Mouse (Mus musculus): Measurements from ENCODE around the gene Nrl. TPM values are rescaled to one million over a fixed set of nuclear protein-coding genes. Genes with fewer than 3 reads are reported as not detected.

Gene Nrl
- polyA plus RNA-seq, 1 experiment from 2014 or later, result not detected

DNA sequence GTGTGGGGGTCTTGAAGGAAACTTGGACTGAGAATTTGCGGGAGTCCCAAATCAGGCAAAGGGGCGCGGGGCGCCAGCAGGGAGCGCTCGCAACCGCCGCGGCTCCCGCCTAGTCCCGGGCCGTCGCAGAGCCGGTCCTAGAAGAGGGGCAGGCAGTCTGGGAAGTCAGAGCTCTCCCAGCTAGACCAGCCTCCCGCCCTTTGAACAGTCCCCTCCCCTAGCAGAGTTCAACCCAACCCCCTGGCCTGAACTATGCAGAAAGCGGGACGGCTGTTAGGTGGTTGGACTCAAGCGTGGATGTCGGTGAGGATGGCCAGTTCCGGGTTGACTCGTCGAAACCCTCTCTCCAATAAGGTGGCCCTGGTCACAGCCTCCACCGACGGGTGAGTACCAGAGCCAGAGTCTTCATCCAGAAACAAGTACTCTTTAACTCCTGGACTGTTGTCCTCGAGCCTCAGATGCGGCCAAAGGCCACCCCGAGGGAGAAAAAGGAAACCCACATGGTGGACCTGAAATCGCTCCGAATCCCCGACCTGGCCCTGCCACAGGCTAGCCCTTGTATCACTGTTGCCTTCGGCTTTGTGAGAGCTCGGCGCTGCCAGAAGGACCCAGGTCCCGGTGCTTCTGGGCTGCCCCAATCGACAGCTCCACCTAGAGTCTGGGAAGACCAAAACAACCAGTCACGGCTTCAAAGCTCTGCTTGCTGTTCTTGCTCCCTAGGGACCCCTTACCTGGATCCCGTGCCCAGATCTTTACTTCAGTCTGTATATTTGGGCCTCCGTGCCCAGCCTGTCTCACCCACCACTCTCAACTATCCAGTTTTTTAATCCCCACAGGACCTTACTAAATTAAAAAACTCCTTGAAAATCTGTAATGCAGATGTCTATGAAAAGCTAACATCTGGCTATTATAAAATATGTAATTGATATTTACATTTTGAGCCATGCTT lies 45.9 kb downstream of the Nrl start, which contains the start of gene Dhrs4:
Gene Dhrs4 (plus strand): TSS at position 108 of the 949 bp plus-strand sequence.
- Histone ChIP-seq H3K4me2 (ENCODE audit: low read depth, low read length) (peak within 1 kb of the TSS; percentile 80), H3K27me3 (replicated peaks; ENCODE audit: control insufficient read depth, insufficient read depth, low read length) (no peaks in the 10 kb centered on the region), H3K27ac (ENCODE audit: low read length) (peak within 1 kb of the TSS; percentile 91), H3K36me3 (ENCODE audit: control insufficient read depth, insufficient read depth, low read length) (0 out of 2 replicates have a peak, but pooled peaks cover under 1% of the 10 kb centered on the region), H3K4me1 (ENCODE audit: control insufficient read depth, insufficient read depth, low read length) (peaks cover 13% of the 10 kb centered on the region), H3K4me3 (ENCODE audit: low read length) (peak within 1 kb of the TSS; percentile 69), H3K9me3 (ENCODE audit: control insufficient read depth, low read length) (no peaks in the 10 kb centered on the region), H3K9ac (ENCODE audit: low read depth, low read length) (peak within 1 kb of the TSS; percentile 86)
- WGBS, result under 1% methylated on average over 38 of the region's 38 CpGs
- peak; percentile 98 for ATAC-seq

DNA sequence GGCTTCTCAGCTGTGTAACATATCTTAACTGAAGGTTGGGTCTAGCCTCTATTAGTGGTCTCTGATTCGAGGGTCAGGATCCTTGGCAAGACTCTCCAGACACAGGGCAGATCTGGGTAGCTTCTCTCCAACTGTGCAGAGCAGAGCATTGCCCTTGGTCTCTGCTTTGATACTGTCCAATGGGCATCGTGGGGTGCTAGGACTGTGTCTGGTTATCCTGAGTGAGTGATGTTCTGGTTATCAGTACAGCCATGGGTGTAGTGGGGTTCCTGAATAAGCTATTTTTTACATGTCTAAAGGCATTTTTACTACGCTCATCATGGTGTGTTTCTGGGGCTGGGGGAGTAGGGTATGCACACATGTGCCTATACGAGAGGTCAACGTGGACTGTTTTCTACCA lies 47.0 kb downstream of the Nrl start:
- no peak for ATAC-seq
- WGBS, result 82% methylated on average over 5 of the region's 5 CpGs
- Histone ChIP-seq H3K9me3 (ENCODE audit: control insufficient read depth, low read length) (no peaks in the 10 kb centered on the region), H3K4me1 (ENCODE audit: control insufficient read depth, insufficient read depth, low read length) (peaks cover 13% of the 10 kb centered on the region), H3K27ac (ENCODE audit: low read length) (no peak overlapping the region), H3K4me3 (ENCODE audit: low read length) (no peak overlapping the region), H3K9ac (ENCODE audit: low read depth, low read length) (peak overlapping the region; percentile 86; the same call in 1 of the 2 replicates), H3K36me3 (ENCODE audit: control insufficient read depth, insufficient read depth, low read length) (no peaks in the 10 kb centered on the region), H3K27me3 (replicated peaks; ENCODE audit: control insufficient read depth, insufficient read depth, low read length) (no peaks in the 10 kb centered on the region), H3K4me2 (ENCODE audit: low read depth, low read length) (no peak overlapping the region)

DNA sequence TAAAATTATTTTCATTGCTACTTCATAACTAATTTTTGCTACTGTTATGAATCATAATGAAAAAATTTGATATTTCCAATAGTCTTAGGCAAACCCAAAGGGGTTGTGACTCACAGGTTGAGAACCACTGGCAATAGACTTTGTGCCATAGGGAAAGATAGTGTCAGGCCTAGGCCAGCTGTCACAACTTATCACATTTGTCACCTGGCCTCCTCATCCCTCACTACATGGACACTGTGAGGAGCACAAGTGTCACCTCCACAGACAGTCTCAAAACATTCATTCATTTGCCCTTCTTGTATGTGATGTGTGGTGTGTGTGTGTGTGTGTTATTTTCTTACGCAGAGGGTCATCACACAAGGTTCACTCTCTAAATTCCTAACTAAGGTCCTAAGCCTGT lies 47.4 kb downstream of the Nrl start:
- Histone ChIP-seq H3K4me1 (ENCODE audit: control insufficient read depth, insufficient read depth, low read length) (peaks cover 13% of the 10 kb centered on the region), H3K36me3 (ENCODE audit: control insufficient read depth, insufficient read depth, low read length) (no peaks in the 10 kb centered on the region), H3K4me2 (ENCODE audit: low read depth, low read length) (no peak overlapping the region), H3K9me3 (ENCODE audit: control insufficient read depth, low read length) (no peaks in the 10 kb centered on the region), H3K9ac (ENCODE audit: low read depth, low read length) (no peak overlapping the region), H3K4me3 (ENCODE audit: low read length) (no peak overlapping the region), H3K27me3 (replicated peaks; ENCODE audit: control insufficient read depth, insufficient read depth, low read length) (no peaks in the 10 kb centered on the region), H3K27ac (ENCODE audit: low read length) (no peak overlapping the region)
- ATAC-seq, result no peak
- WGBS, result 100% methylated on average over 1 of the region's 1 CpGs

DNA sequence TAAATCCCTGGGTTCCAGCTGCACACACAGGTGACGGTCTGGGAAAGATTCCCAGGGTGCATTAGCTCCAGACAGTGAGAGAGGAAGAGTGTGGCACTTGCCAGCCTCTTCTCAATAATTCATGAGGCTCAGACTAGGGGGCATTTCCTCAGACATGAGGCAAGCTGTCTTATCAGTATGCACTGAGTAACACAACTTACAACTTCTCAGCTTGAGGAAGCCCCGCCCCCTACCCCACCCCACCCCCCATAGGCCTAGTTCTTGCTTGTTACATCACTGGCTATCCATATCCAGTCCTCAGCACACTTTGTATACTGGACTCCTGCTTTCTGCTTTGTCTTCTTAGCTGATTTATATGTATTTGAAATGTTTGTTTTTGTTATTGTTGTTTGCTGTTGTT lies 49.1 kb downstream of the Nrl start:
- H3K27me3 ChIP-seq (replicated peaks; ENCODE audit: control insufficient read depth, insufficient read depth, low read length), result no peaks in the 10 kb centered on the region
- ATAC-seq, result no peak
- H3K36me3 ChIP-seq (ENCODE audit: control insufficient read depth, insufficient read depth, low read length), result no peaks in the 10 kb centered on the region
- H3K9ac ChIP-seq (ENCODE audit: low read depth, low read length), result no peak overlapping the region
- peaks cover 14% of the 10 kb centered on the region for H3K4me1 ChIP-seq (ENCODE audit: control insufficient read depth, insufficient read depth, low read length)
- no peak overlapping the region for H3K4me3 ChIP-seq (ENCODE audit: low read length)
- H3K9me3 ChIP-seq (ENCODE audit: control insufficient read depth, low read length), result no peaks in the 10 kb centered on the region
- H3K27ac ChIP-seq (ENCODE audit: low read length), result no peak overlapping the region
- WGBS, result 49% methylated on average over 2 of the region's 2 CpGs
- H3K4me2 ChIP-seq (ENCODE audit: low read depth, low read length), result no peak overlapping the region

DNA sequence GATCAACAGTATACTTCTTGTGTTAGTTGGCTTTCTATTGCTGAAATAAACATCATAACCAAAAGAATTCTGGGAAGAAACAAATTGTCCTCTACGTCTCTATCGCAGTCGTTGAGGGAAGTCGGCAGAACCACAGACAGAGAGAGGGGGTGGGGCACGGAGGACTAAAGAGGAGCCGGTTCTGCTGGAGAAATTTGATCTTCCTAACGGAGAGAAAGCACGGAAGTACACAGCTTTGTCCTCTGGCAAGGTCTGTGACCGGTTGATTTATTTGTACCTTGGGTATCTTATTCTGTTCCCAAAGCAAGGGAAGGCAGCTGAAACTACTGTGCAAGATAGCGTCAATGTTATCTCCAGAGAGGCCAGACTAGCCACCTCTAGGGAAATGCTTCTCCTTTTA lies 54.0 kb downstream of the Nrl start:
- H3K27ac ChIP-seq (ENCODE audit: low read length), result peak overlapping the region; percentile 70
- H3K27me3 ChIP-seq (replicated peaks; ENCODE audit: control insufficient read depth, insufficient read depth, low read length), result no peaks in the 10 kb centered on the region
- H3K4me1 ChIP-seq (ENCODE audit: control insufficient read depth, insufficient read depth, low read length), result peaks cover 12% of the 10 kb centered on the region
- H3K4me2 ChIP-seq (ENCODE audit: low read depth, low read length), result peak overlapping the region; percentile 23; the same call in 1 of the 2 replicates
- H3K4me3 ChIP-seq (ENCODE audit: low read length), result no peak overlapping the region
- no peak overlapping the region for H3K9ac ChIP-seq (ENCODE audit: low read depth, low read length)
- H3K9me3 ChIP-seq (ENCODE audit: control insufficient read depth, low read length), result no peaks in the 10 kb centered on the region
- no peaks in the 10 kb centered on the region for H3K36me3 ChIP-seq (ENCODE audit: control insufficient read depth, insufficient read depth, low read length)
- WGBS, result 4% methylated on average over 10 of the region's 10 CpGs
- peak; percentile 27; the same call in 1 of the 2 replicates for ATAC-seq

DNA sequence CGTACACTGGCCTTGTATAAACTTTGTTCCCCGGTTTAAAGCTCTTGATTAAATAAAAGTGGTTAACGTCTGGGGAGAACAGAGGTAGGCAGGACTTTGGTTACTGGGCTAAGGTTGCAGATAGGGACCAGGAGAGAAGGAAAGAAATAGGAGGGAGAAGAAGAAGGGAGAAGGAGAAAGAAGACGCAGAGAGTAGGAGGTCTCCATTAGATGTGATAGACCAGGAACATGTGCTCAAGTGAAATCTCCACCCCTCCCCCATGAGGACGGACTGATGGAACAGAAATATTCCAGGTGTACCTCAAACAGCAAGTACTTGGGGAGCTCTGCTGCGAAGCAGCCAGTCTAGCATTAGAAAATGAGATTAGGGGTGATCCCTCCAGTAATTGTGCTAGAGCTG lies 55.0 kb downstream of the Nrl start:
- H3K36me3 ChIP-seq (ENCODE audit: control insufficient read depth, insufficient read depth, low read length), result no peaks in the 10 kb centered on the region
- H3K4me1 ChIP-seq (ENCODE audit: control insufficient read depth, insufficient read depth, low read length), result peaks cover 12% of the 10 kb centered on the region
- H3K27ac ChIP-seq (ENCODE audit: low read length), result peak overlapping the region; percentile 70
- ATAC-seq, result peak; percentile 40; the same call in 1 of the 2 replicates
- no peak overlapping the region for H3K4me3 ChIP-seq (ENCODE audit: low read length)
- WGBS, result 50% methylated on average over 6 of the region's 6 CpGs
- H3K27me3 ChIP-seq (replicated peaks; ENCODE audit: control insufficient read depth, insufficient read depth, low read length), result no peaks in the 10 kb centered on the region
- no peaks in the 10 kb centered on the region for H3K9me3 ChIP-seq (ENCODE audit: control insufficient read depth, low read length)
- no peak overlapping the region for H3K4me2 ChIP-seq (ENCODE audit: low read depth, low read length)
- H3K9ac ChIP-seq (ENCODE audit: low read depth, low read length), result no peak overlapping the region

DNA sequence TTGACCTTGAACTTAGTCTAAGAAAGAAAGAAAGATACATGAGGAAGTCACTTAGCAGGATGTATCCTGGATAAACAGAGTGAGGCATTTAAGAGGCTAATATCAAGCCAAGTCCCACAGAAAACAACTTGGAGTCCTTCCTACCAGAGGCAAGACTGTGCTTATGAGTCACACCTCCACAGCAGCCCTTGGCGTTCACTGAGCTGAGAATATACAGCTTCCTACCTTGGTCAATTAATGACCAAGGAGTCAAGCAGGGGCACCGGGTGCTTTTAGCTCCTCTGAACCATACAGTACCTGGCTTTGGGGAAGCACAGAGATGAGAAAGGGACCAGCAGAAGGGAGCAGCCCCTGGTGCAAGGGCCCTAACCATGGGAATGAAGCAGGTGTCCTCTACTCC lies 55.7 kb downstream of the Nrl start:
- WGBS, result 47% methylated on average over 2 of the region's 2 CpGs
- Histone ChIP-seq H3K27me3 (replicated peaks; ENCODE audit: control insufficient read depth, insufficient read depth, low read length) (no peaks in the 10 kb centered on the region), H3K4me3 (ENCODE audit: low read length) (no peak overlapping the region)

More for the DNA sequence above, 55.7 kb downstream of the Nrl start:
- H3K9ac ChIP-seq (ENCODE audit: low read depth, low read length), result no peak overlapping the region
- H3K9me3 ChIP-seq (ENCODE audit: control insufficient read depth, low read length), result no peaks in the 10 kb centered on the region
- H3K36me3 ChIP-seq (ENCODE audit: control insufficient read depth, insufficient read depth, low read length), result no peaks in the 10 kb centered on the region
- peak; percentile 79 for ATAC-seq
- H3K4me1 ChIP-seq (ENCODE audit: control insufficient read depth, insufficient read depth, low read length), result peaks cover 12% of the 10 kb centered on the region
- H3K27ac ChIP-seq (ENCODE audit: low read length), result peak overlapping the region; percentile 70
- no peak overlapping the region for H3K4me2 ChIP-seq (ENCODE audit: low read depth, low read length)

Other genes with a start within 250 kb of the Nrl start
- 165 and 167 TPM in 2 replicates for gene Dhrs4, start 46.2 kb downstream of the Nrl start, polyA plus RNA-seq (2015; fragmentation: Nextera tagmentation; extraction: Ambion mirVana)
- gene Carmil3, start 34.3 kb downstream of the Nrl start, polyA plus RNA-seq (2015; fragmentation: Nextera tagmentation; extraction: Ambion mirVana), result 1.0 TPM in 2 replicates
- 0.61 TPM in 2 replicates for gene Cpne6, start 14.5 kb downstream of the Nrl start, polyA plus RNA-seq (2015; fragmentation: Nextera tagmentation; extraction: Ambion mirVana)
- gene Pck2, start 15.3 kb upstream of the Nrl start, polyA plus RNA-seq (2015; fragmentation: Nextera tagmentation; extraction: Ambion mirVana), result 46.2 and 51.8 TPM in 2 replicates
- 102 and 104 TPM in 2 replicates for gene Dcaf11, start 35.0 kb upstream of the Nrl start, polyA plus RNA-seq (2015; fragmentation: Nextera tagmentation; extraction: Ambion mirVana)
- 2.0 and 2.2 TPM in 2 replicates for gene A730061H03Rik, start 35.4 kb upstream of the Nrl start, polyA plus RNA-seq (2015; fragmentation: Nextera tagmentation; extraction: Ambion mirVana)
- gene Fitm1, start 50.6 kb upstream of the Nrl start, polyA plus RNA-seq (2015; fragmentation: Nextera tagmentation; extraction: Ambion mirVana), result 0.18 and 0.28 TPM in 2 replicates
- gene Psme1, start 53.1 kb upstream of the Nrl start, polyA plus RNA-seq (2015; fragmentation: Nextera tagmentation; extraction: Ambion mirVana), result 217 and 224 TPM in 2 replicates
- 14.0 and 15.6 TPM in 2 replicates for gene Emc9, start 60.3 kb upstream of the Nrl start, polyA plus RNA-seq (2015; fragmentation: Nextera tagmentation; extraction: Ambion mirVana)
- gene Psme2, start 66.1 kb upstream of the Nrl start, polyA plus RNA-seq (2015; fragmentation: Nextera tagmentation; extraction: Ambion mirVana), result 347 and 368 TPM in 2 replicates
- gene Rnf31, start 66.7 kb upstream of the Nrl start, polyA plus RNA-seq (2015; fragmentation: Nextera tagmentation; extraction: Ambion mirVana), result 19.0 and 19.8 TPM in 2 replicates
- gene Irf9, start 78.6 kb upstream of the Nrl start, polyA plus RNA-seq (2015; fragmentation: Nextera tagmentation; extraction: Ambion mirVana), result 11.6 and 12.9 TPM in 2 replicates
- 13.1 and 13.9 TPM in 2 replicates for gene Rec8, start 93.1 kb upstream of the Nrl start, polyA plus RNA-seq (2015; fragmentation: Nextera tagmentation; extraction: Ambion mirVana)
- gene Ipo4, start 111.0 kb upstream of the Nrl start, polyA plus RNA-seq (2015; fragmentation: Nextera tagmentation; extraction: Ambion mirVana), result 65.5 and 71.1 TPM in 2 replicates
- gene Gm49378, start 112.9 kb upstream of the Nrl start, polyA plus RNA-seq (2015; fragmentation: Nextera tagmentation; extraction: Ambion mirVana), result 0.53 and 0.70 TPM in 2 replicates
- gene Tm9sf1, start 118.8 kb upstream of the Nrl start, polyA plus RNA-seq (2015; fragmentation: Nextera tagmentation; extraction: Ambion mirVana), result 131 and 133 TPM in 2 replicates
- 1.0 and 1.3 TPM in 2 replicates for gene Tssk4, start 125.2 kb upstream of the Nrl start, polyA plus RNA-seq (2015; fragmentation: Nextera tagmentation; extraction: Ambion mirVana)
- gene Mdp1, start 135.5 kb upstream of the Nrl start, polyA plus RNA-seq (2015; fragmentation: Nextera tagmentation; extraction: Ambion mirVana), result 65.6 and 70.7 TPM in 2 replicates
- gene Gmpr2, start 147.0 kb upstream of the Nrl start, polyA plus RNA-seq (2015; fragmentation: Nextera tagmentation; extraction: Ambion mirVana), result 52.3 and 58.4 TPM in 2 replicates
- 464 and 495 TPM in 2 replicates for gene Nedd8, start 147.1 kb upstream of the Nrl start, polyA plus RNA-seq (2015; fragmentation: Nextera tagmentation; extraction: Ambion mirVana)
- gene Tinf2, start 156.8 kb upstream of the Nrl start, polyA plus RNA-seq (2015; fragmentation: Nextera tagmentation; extraction: Ambion mirVana), result 32.6 and 37.1 TPM in 2 replicates
- 0.75 and 1.4 TPM in 2 replicates for gene Tgm1, start 188.9 kb upstream of the Nrl start, polyA plus RNA-seq (2015; fragmentation: Nextera tagmentation; extraction: Ambion mirVana)
- 36.9 and 37.5 TPM in 2 replicates for gene Rabggta, start 197.3 kb upstream of the Nrl start, polyA plus RNA-seq (2015; fragmentation: Nextera tagmentation; extraction: Ambion mirVana)
- gene Dhrs1, start 220.7 kb upstream of the Nrl start, polyA plus RNA-seq (2015; fragmentation: Nextera tagmentation; extraction: Ambion mirVana), result 151 and 173 TPM in 2 replicates
- gene Nop9, start 220.7 kb upstream of the Nrl start, polyA plus RNA-seq (2015; fragmentation: Nextera tagmentation; extraction: Ambion mirVana), result 28.3 and 33.6 TPM in 2 replicates
- 118 and 152 TPM in 2 replicates for gene Cideb, start 233.5 kb upstream of the Nrl start, polyA plus RNA-seq (2015; fragmentation: Nextera tagmentation; extraction: Ambion mirVana)
- 0.35 and 0.82 TPM in 2 replicates for gene Ltb4r2, start 236.4 kb upstream of the Nrl start, polyA plus RNA-seq (2015; fragmentation: Nextera tagmentation; extraction: Ambion mirVana)
- 1.0 and 1.1 TPM in 2 replicates for gene Ltb4r1, start 241.0 kb upstream of the Nrl start, polyA plus RNA-seq (2015; fragmentation: Nextera tagmentation; extraction: Ambion mirVana)